21 mouse cellular contexts compared by ENCODE assay signal in genomic region chr17:28237362-28237761, GRCm38 (mm10). TPM values are rescaled to one million over a fixed set of nuclear protein-coding genes. Genes with fewer than 3 reads are reported as not detected.
DNase-seq lines count a peak whose midpoint lies in the region; ATAC-seq and TF ChIP-seq lines count a peak whose summit lies in the region.
"Had no signal": no experiment of that assay in that cellular context is flagged by ENCODE, and none has a peak within 500 bp of the region (broad histone marks: within the 10 kb centered on the region; RNA-seq: fewer than 3 reads in every experiment).

No protein-coding gene starts in this region.

- ATAC-seq in embryonic facial prominence, embryonic 15.5 days (ENCODE audit: insufficient number of reproducible peaks, low FRiP score, low TSS enrichment, low read depth), result no peak
- no peak for ATAC-seq in liver, embryonic 11.5 days (replicated peaks; ENCODE audit: low FRiP score)
- ATAC-seq: CD4-positive, CD25-positive, alpha-beta regulatory T cell, adult 4 months; lung, postnatal 0 days had no signal

- 61% methylated on average over 5 of the region's 5 CpGs for WGBS in embryonic facial prominence, embryonic 15.5 days
- WGBS in embryonic facial prominence, embryonic 10.5 days, result 69% methylated on average over 5 of the region's 5 CpGs
- 74% methylated on average over 5 of the region's 5 CpGs for WGBS in liver, embryonic 11.5 days

- no peak for DNase-seq in embryonic facial prominence, embryonic 10.5 days (ENCODE audit: low spot score)
- no peak for DNase-seq in left cerebral cortex, adult 2 months (ENCODE audit: extremely low spot score in 1 of 2, low spot score in 2 of 2)
- DNase-seq in left cerebral cortex, adult 9 months (ENCODE audit: low spot score in 2 of 2), result no peak
- no peak for DNase-seq in liver, embryonic 11.5 days (ENCODE audit: low spot score)
- no peak for DNase-seq in Muller cell, postnatal 12 days (ENCODE audit: inconsistent ontology term)
- no peak for DNase-seq in heart, postnatal 10 days
- DNase-seq: adrenal gland, adult 8-10 months; cerebellum, adult 11 months; cerebellum, postnatal 25 days; gastrocnemius, postnatal 25 days; heart, postnatal 14 days; layer of hippocampus, postnatal 36 days; retina, postnatal 1 day; thymus, postnatal 4 days had no signal

- intact Hi-C loops in left cerebral cortex, adult 2 months (cut with DNase I), result no loop called here
- intact Hi-C loops in heart, postnatal 10 days (cut with DNase I), result no loop called here

- H3K27ac ChIP-seq in embryonic facial prominence, embryonic 15.5 days (replicated peaks), result 0 out of 2 replicates have a peak overlapping the region, but pooled peaks have one; percentile 31
- H3K27ac ChIP-seq in embryonic facial prominence, embryonic 10.5 days (replicated peaks), result no peak overlapping the region
- peak overlapping the region; percentile 16; the same call in 1 of the 2 replicates for H3K27ac ChIP-seq in left cerebral cortex, adult 2 months
- H3K27ac ChIP-seq in liver, embryonic 11.5 days (ENCODE audit: low read depth, low read length), result peak overlapping the region; percentile 76
- H3K27ac ChIP-seq: heart, embryonic 10.5 days; limb, embryonic 12.5 days had no signal

- no peak overlapping the region for H3K4me3 ChIP-seq in embryonic facial prominence, embryonic 15.5 days (replicated peaks)
- H3K4me3 ChIP-seq in embryonic facial prominence, embryonic 10.5 days, result no peak overlapping the region
- no peak overlapping the region for H3K4me3 ChIP-seq in left cerebral cortex, adult 2 months
- H3K4me3 ChIP-seq in liver, embryonic 11.5 days (ENCODE audit: low read depth, low read length), result no peak overlapping the region
- peak overlapping the region; percentile 80 for H3K4me3 ChIP-seq in megakaryocyte, embryonic 14.5 days (replicated peaks)
- H3K4me3 ChIP-seq: heart, embryonic 10.5 days; limb, embryonic 12.5 days had no signal

- H3K4me2 ChIP-seq in embryonic facial prominence, embryonic 15.5 days (replicated peaks), result no peak overlapping the region
- H3K4me2 ChIP-seq in liver, embryonic 11.5 days, result peak overlapping the region; percentile 40
- H3K4me2 ChIP-seq: limb, embryonic 12.5 days; midbrain, embryonic 11.5 days had no signal

- peaks cover 44% of the 10 kb centered on the region for H3K4me1 ChIP-seq in embryonic facial prominence, embryonic 15.5 days
- H3K4me1 ChIP-seq in embryonic facial prominence, embryonic 10.5 days, result peaks cover 30% of the 10 kb centered on the region
- peaks cover 37% of the 10 kb centered on the region for H3K4me1 ChIP-seq in liver, embryonic 11.5 days (replicated peaks; ENCODE audit: control insufficient read depth, insufficient read depth, low read length)
- peaks cover 86% of the 10 kb centered on the region for H3K4me1 ChIP-seq in megakaryocyte, embryonic 14.5 days

- H3K36me3 ChIP-seq in embryonic facial prominence, embryonic 15.5 days, result peaks cover 42% of the 10 kb centered on the region
- H3K36me3 ChIP-seq in embryonic facial prominence, embryonic 10.5 days (replicated peaks), result peaks cover 48% of the 10 kb centered on the region
- H3K36me3 ChIP-seq in liver, embryonic 11.5 days (ENCODE audit: control insufficient read depth, insufficient read depth, low read length), result peaks cover 11% of the 10 kb centered on the region
- H3K36me3 ChIP-seq in megakaryocyte, embryonic 14.5 days (replicated peaks; ENCODE audit: low read length), result peaks cover 83% of the 10 kb centered on the region

- no peaks in the 10 kb centered on the region for H3K27me3 ChIP-seq in embryonic facial prominence, embryonic 15.5 days
- H3K27me3 ChIP-seq in embryonic facial prominence, embryonic 10.5 days (replicated peaks; ENCODE audit: low read depth, poor library complexity, severe bottlenecking), result no peaks in the 10 kb centered on the region
- no peaks in the 10 kb centered on the region for H3K27me3 ChIP-seq in liver, embryonic 11.5 days (replicated peaks; ENCODE audit: control insufficient read depth, insufficient read depth, low read length)
- H3K27me3 ChIP-seq in megakaryocyte, embryonic 14.5 days (replicated peaks), result no peaks in the 10 kb centered on the region
- H3K27me3 ChIP-seq: limb, embryonic 12.5 days had no signal

- TF ChIP-seq CTCF in left cerebral cortex, adult 2 months (IDR thresholded peaks at IDR 0.05), result no peak

- no peaks in the 10 kb centered on the region for H3K9me3 ChIP-seq in embryonic facial prominence, embryonic 15.5 days (replicated peaks)
- H3K9me3 ChIP-seq in embryonic facial prominence, embryonic 10.5 days, result no peaks in the 10 kb centered on the region
- H3K9me3 ChIP-seq in liver, embryonic 11.5 days (ENCODE audit: control insufficient read depth, low read length), result no peaks in the 10 kb centered on the region
- no peaks in the 10 kb centered on the region for H3K9me3 ChIP-seq in megakaryocyte, embryonic 14.5 days
- H3K9me3 ChIP-seq: heart, embryonic 10.5 days; limb, embryonic 12.5 days had no signal

- H3K9ac ChIP-seq in embryonic facial prominence, embryonic 15.5 days, result no peak overlapping the region
- H3K9ac ChIP-seq in liver, embryonic 11.5 days (ENCODE audit: low read depth, low read length), result peak overlapping the region; percentile 44
- H3K9ac ChIP-seq: limb, embryonic 12.5 days had no signal

RNA-seq across cellular contexts. Expression of gene Ppard, which starts 4.9 kb away (rescaled TPM):
- polyA plus RNA-seq in embryonic facial prominence, embryonic 15.5 days (2015; fragmentation: Nextera tagmentation; extraction: Ambion mirVana), result 3.2 and 4.0 TPM in 2 replicates
- 1.4 and 1.9 TPM in 2 replicates for polyA plus RNA-seq in embryonic facial prominence, embryonic 10.5 days (2016; fragmentation: Nextera tagmentation; extraction: Ambion mirVana)
- 10 to 100 TPM; 28.8 to 29.2 TPM for total RNA-seq in left cerebral cortex, adult 2 months (2021)
- 1.6 and 2.3 TPM in 2 replicates for polyA plus RNA-seq in liver, embryonic 11.5 days (2014; fragmentation: Nextera tagmentation; extraction: Ambion mirVana)
- polyA plus RNA-seq in megakaryocyte, embryonic 14.5 days (2012; ENCODE audit: insufficient read depth, low replicate concordance), result 132 and 226 TPM in 2 replicates
- total RNA-seq in heart, postnatal 10 days (2021), result 10 to 100 TPM; 28.0 to 28.8 TPM

RNA-seq across cellular contexts. Expression of gene Def6, which starts 29.8 kb away (rescaled TPM):
- polyA plus RNA-seq in embryonic facial prominence, embryonic 15.5 days (2015; fragmentation: Nextera tagmentation; extraction: Ambion mirVana), result 18.4 and 19.8 TPM in 2 replicates
- polyA plus RNA-seq in embryonic facial prominence, embryonic 10.5 days (2016; fragmentation: Nextera tagmentation; extraction: Ambion mirVana), result 3.4 and 3.7 TPM in 2 replicates
- total RNA-seq in left cerebral cortex, adult 2 months (2021), result 1 to 10 TPM; 2.1 to 3.1 TPM
- polyA plus RNA-seq in liver, embryonic 11.5 days (2014; fragmentation: Nextera tagmentation; extraction: Ambion mirVana), result 24.1 and 27.3 TPM in 2 replicates
- polyA plus RNA-seq in megakaryocyte, embryonic 14.5 days (2012; ENCODE audit: insufficient read depth, low replicate concordance), result 90.3 and 202 TPM in 2 replicates
- total RNA-seq in heart, postnatal 10 days (2021), result 1 to 10 TPM; 3.4 to 4.0 TPM

Comparison
In these comparisons a context has a peak if more than half of its experiments do, and no peak if none do; other contexts are left out.
1. RNA of gene Ppard, which starts 4.9 kb away (polyA plus RNA-seq): 132 to 226 TPM in megakaryocyte, embryonic 14.5 days; 3.2 to 4.0 TPM in embryonic facial prominence, embryonic 15.5 days, 1.6 to 2.3 TPM in liver, embryonic 11.5 days and 1.4 to 1.9 TPM in embryonic facial prominence, embryonic 10.5 days; every median in the first group is over 10 times any median in the second.